In genomic region chr11:103248837-103249236, GRCm38 (mm10) we compare ENCODE assay signal across 23 mouse cellular contexts. TPM values are rescaled to one million over a fixed set of nuclear protein-coding genes. Genes with fewer than 3 reads are reported as not detected.
A peak's percentile ranks its signal among the peaks of the same experiment; 100 is the strongest.
DNase-seq lines count a peak whose midpoint lies in the region; ATAC-seq and TF ChIP-seq lines count a peak whose summit lies in the region.
"Had no signal": no experiment of that assay in that cellular context is flagged by ENCODE, and none has a peak within 500 bp of the region (broad histone marks: within the 10 kb centered on the region; RNA-seq: fewer than 3 reads in every experiment).

No protein-coding gene starts in this region.

- WGBS in liver, embryonic 15.5 days (ENCODE audit: insufficient replicate concordance), result 45% methylated on average over 5 of the region's 5 CpGs
- 31% methylated on average over 5 of the region's 5 CpGs for WGBS in macrophage (ENCODE audit: missing documents)
- WGBS in forebrain, embryonic 13.5 days, result 58% methylated on average over 5 of the region's 5 CpGs
- WGBS in intestine, postnatal 0 days, result 72% methylated on average over 5 of the region's 5 CpGs

- 0 out of 2 replicates have a peak overlapping the region, but pooled peaks have one; percentile 1 for H3K27ac ChIP-seq in liver, embryonic 15.5 days (replicated peaks)
- peak overlapping the region; percentile 71 for H3K27ac ChIP-seq in CH12.LX (ENCODE audit: insufficient read depth, low read depth)
- peak overlapping the region; percentile 69 for H3K27ac ChIP-seq in brown adipose tissue, adult 24 weeks (replicated peaks; ENCODE audit: low read depth, low read length)
- H3K27ac ChIP-seq in macrophage, result peak overlapping the region; percentile 93
- no peak overlapping the region for H3K27ac ChIP-seq in forebrain, embryonic 13.5 days
- H3K27ac ChIP-seq in intestine, postnatal 0 days (ENCODE audit: low read depth, low read length), result no peak overlapping the region
- H3K27ac ChIP-seq: heart, embryonic 10.5 days had no signal

- ATAC-seq in liver, embryonic 15.5 days (ENCODE audit: insufficient read depth), result no peak
- ATAC-seq in forebrain, embryonic 13.5 days, result no peak
- no peak for ATAC-seq in intestine, postnatal 0 days
- ATAC-seq: activated CD4-positive, CD25-positive, alpha-beta regulatory T cell, adult 4 months; forebrain, embryonic 14.5 days; midbrain, embryonic 16.5 days had no signal

- peaks cover 28% of the 10 kb centered on the region for H3K4me1 ChIP-seq in liver, embryonic 15.5 days (replicated peaks)
- H3K4me1 ChIP-seq in CH12.LX (ENCODE audit: control insufficient read depth in 1 of 2, insufficient read depth in 2 of 2), result peaks cover 36 to 87% of the 10 kb centered on the region in 2 experiments
- H3K4me1 ChIP-seq in brown adipose tissue, adult 24 weeks (ENCODE audit: control insufficient read depth, insufficient read depth, insufficient read length, low read length), result peaks cover 33% of the 10 kb centered on the region
- peaks cover 37% of the 10 kb centered on the region for H3K4me1 ChIP-seq in forebrain, embryonic 13.5 days
- peaks cover 6% of the 10 kb centered on the region for H3K4me1 ChIP-seq in intestine, postnatal 0 days (replicated peaks; ENCODE audit: control insufficient read depth, insufficient read depth, low read length)

- TF ChIP-seq POLR2A in CH12.LX (IDR thresholded peaks at IDR 0.05; ENCODE audit: low read depth, low read length), result 0 out of 2 replicates have a peak, but pooled peaks have one; percentile 6

- H3K4me3 ChIP-seq in liver, embryonic 15.5 days (replicated peaks), result no peak overlapping the region
- no peak overlapping the region for H3K4me3 ChIP-seq in CH12.LX (replicated peaks in 1 of 3; ENCODE audit: low read depth in 2 of 3, low read length in 2 of 3, poor library complexity in 1 of 3)
- no peak overlapping the region for H3K4me3 ChIP-seq in brown adipose tissue, adult 24 weeks (ENCODE audit: insufficient read depth, low read depth, low read length)
- no peak overlapping the region for H3K4me3 ChIP-seq in macrophage (ENCODE audit: inconsistent target)
- H3K4me3 ChIP-seq in forebrain, embryonic 13.5 days, result no peak overlapping the region
- no peak overlapping the region for H3K4me3 ChIP-seq in intestine, postnatal 0 days (ENCODE audit: low read depth, low read length)
- H3K4me3 ChIP-seq: heart, embryonic 10.5 days; hindbrain, embryonic 10.5 days had no signal

- TF ChIP-seq CTCF in CH12.LX (conservative IDR thresholded peaks at IDR 0.05 in 1 of 2, IDR thresholded peaks at IDR 0.05 in 1 of 2; ENCODE audit: low read depth in 2 of 2, low read length in 2 of 2), result no peak
- TF ChIP-seq CTCF in intestine, postnatal 0 days (IDR thresholded peaks at IDR 0.05; ENCODE audit: low read depth), result no peak

- TF ChIP-seq RAD21 in CH12.LX (IDR thresholded peaks at IDR 0.05; ENCODE audit: low read depth, low read length), result no peak

- TF ChIP-seq EP300 in CH12.LX (IDR thresholded peaks at IDR 0.05; ENCODE audit: low read length), result 0 out of 2 replicates have a peak, but pooled peaks have one; percentile 0

- no peak overlapping the region for H3K9ac ChIP-seq in liver, embryonic 15.5 days
- peak overlapping the region; percentile 54 for H3K9ac ChIP-seq in CH12.LX (ENCODE audit: insufficient read depth, low read depth)
- no peak overlapping the region for H3K9ac ChIP-seq in forebrain, embryonic 13.5 days
- no peak overlapping the region for H3K9ac ChIP-seq in intestine, postnatal 0 days (ENCODE audit: low read depth, low read length)

- DNase-seq in liver (no peak), CH12.LX (ENCODE audit: extremely low read depth) (peak; percentile 50)
- DNase-seq: adrenal gland, postnatal 25 days; cerebellum, postnatal 14 days; kidney, adult 9 months; kidney, postnatal 4 days; layer of hippocampus, postnatal 36 days; right cerebral cortex, postnatal 14 days had no signal

- H3K79me2 ChIP-seq in CH12.LX (replicated peaks; ENCODE audit: control insufficient read depth, extremely low read depth, insufficient read depth, poor library complexity, severe bottlenecking) (peaks cover 21% of the 10 kb centered on the region), macrophage (ENCODE audit: inconsistent target) (peaks cover 89% of the 10 kb centered on the region)

- H3K9me3 ChIP-seq in liver, embryonic 15.5 days (replicated peaks), result no peaks in the 10 kb centered on the region
- no peaks in the 10 kb centered on the region for H3K9me3 ChIP-seq in CH12.LX (replicated peaks; ENCODE audit: low read length)
- no peaks in the 10 kb centered on the region for H3K9me3 ChIP-seq in forebrain, embryonic 13.5 days (replicated peaks)
- no peaks in the 10 kb centered on the region for H3K9me3 ChIP-seq in intestine, postnatal 0 days (ENCODE audit: control insufficient read depth)
- H3K9me3 ChIP-seq: heart, embryonic 10.5 days; hindbrain, embryonic 10.5 days; megakaryocyte, embryonic 14.5 days had no signal

- no peaks in the 10 kb centered on the region for H3K36me3 ChIP-seq in liver, embryonic 15.5 days (replicated peaks)
- H3K36me3 ChIP-seq in CH12.LX (replicated peaks in 1 of 2; ENCODE audit: control insufficient read depth in 1 of 2, insufficient read depth in 1 of 2, low read length in 1 of 2) (peaks cover 2 to 31% of the 10 kb centered on the region in 2 experiments), macrophage (ENCODE audit: inconsistent target) (0 out of 2 replicates have a peak, but pooled peaks cover 4% of the 10 kb centered on the region)
- H3K36me3 ChIP-seq in forebrain, embryonic 13.5 days (ENCODE audit: poor library complexity, severe bottlenecking), result no peaks in the 10 kb centered on the region
- H3K36me3 ChIP-seq in intestine, postnatal 0 days (ENCODE audit: control insufficient read depth, insufficient read depth), result no peaks in the 10 kb centered on the region
- H3K36me3 ChIP-seq: heart, embryonic 10.5 days; hindbrain, embryonic 10.5 days had no signal

- no peak overlapping the region for H3K4me2 ChIP-seq in liver, embryonic 15.5 days
- H3K4me2 ChIP-seq in CH12.LX (ENCODE audit: insufficient read depth, low read depth, poor library complexity, severe bottlenecking), result peak overlapping the region; percentile 79
- no peak overlapping the region for H3K4me2 ChIP-seq in forebrain, embryonic 13.5 days
- H3K4me2 ChIP-seq in intestine, postnatal 0 days (replicated peaks; ENCODE audit: low read depth), result no peak overlapping the region

- no peaks in the 10 kb centered on the region for H3K27me3 ChIP-seq in liver, embryonic 15.5 days
- H3K27me3 ChIP-seq in CH12.LX (replicated peaks), result no peaks in the 10 kb centered on the region
- no peaks in the 10 kb centered on the region for H3K27me3 ChIP-seq in forebrain, embryonic 13.5 days
- no peaks in the 10 kb centered on the region for H3K27me3 ChIP-seq in intestine, postnatal 0 days (replicated peaks; ENCODE audit: control insufficient read depth, insufficient read depth, low read length)
- H3K27me3 ChIP-seq: megakaryocyte, embryonic 14.5 days had no signal

- in situ Hi-C loops in CH12.LX (cut with MboI; ENCODE audit: low pct_ligation_motif_present, low pct_unique_long_range_greater_than_20kb, low sequenced_read_pairs), result no loop called here

- dilution Hi-C loops in CH12.LX (cut with MboI; ENCODE audit: extremely low pct_ligation_motif_present, extremely low pct_unique_long_range_greater_than_20kb, low sequenced_read_pairs), result no loop called here

TF ChIP-seq in CH12.LX, 34 proteins besides CTCF, POLR2A, EP300 and RAD21 (continues in another document):
- TF ChIP-seq GABPA (IDR thresholded peaks at IDR 0.05; ENCODE audit: insufficient replicate concordance, low read depth, low read length), result no peak
- no peak for TF ChIP-seq TBP (conservative IDR thresholded peaks at IDR 0.05; ENCODE audit: low read depth, low read length)

RNA-seq across cellular contexts. Expression of gene Map3k14, which starts 18.4 kb away (rescaled TPM):
- 0.47 and 0.77 TPM in 2 replicates for polyA plus RNA-seq in liver, embryonic 15.5 days (2015; fragmentation: Nextera tagmentation; extraction: Ambion mirVana)
- total RNA-seq in CH12.LX (2012; rRNA removed) (9.9 TPM in 2 replicates), CH12.LX (2014; rRNA removed) (4.2 and 4.5 TPM in 2 replicates)
- polyA plus RNA-seq in CH12.LX (2012; ENCODE audit: insufficient read length, low read depth) (9.0 and 11.2 TPM in 2 replicates), macrophage (2018) (9.0 to 14.1 TPM (median 9.9 TPM) in 3 replicates)
- polyA plus RNA-seq in brown adipose tissue, adult 24 weeks (2012; ENCODE audit: insufficient read depth, insufficient read length, missing spikeins), result 1.5 and 3.8 TPM in 2 replicates
- 100 to 1,000 TPM in 5 of 26 experiments, 10 to 100 TPM in 21; 16.7 to 137 (median 78.1) TPM for total RNA-seq in macrophage (2018; cell fraction: chromatin; rRNA removed)
- 10 to 100 TPM in 23 of 26 experiments, 1 to 10 TPM in 3; 7.8 to 23.6 (median 14.8) TPM for total RNA-seq in macrophage (2018; cell fraction: cytosol; rRNA removed)
- 10 to 100 TPM in 25 of 26 experiments, 1 to 10 TPM in 1; 9.3 to 75.6 (median 42.6) TPM for total RNA-seq in macrophage (2018; cell fraction: nucleus; rRNA removed)
- polyA plus RNA-seq in forebrain, embryonic 13.5 days (2015; fragmentation: Nextera tagmentation; extraction: Ambion mirVana), result 2.8 and 4.5 TPM in 2 replicates
- polyA plus RNA-seq in intestine, postnatal 0 days (2015; fragmentation: Nextera tagmentation; extraction: Ambion mirVana), result 1.6 TPM in 2 replicates

RNA-seq across cellular contexts. Expression of gene Spata32, which starts 30.6 kb away (rescaled TPM):
- polyA plus RNA-seq in liver, embryonic 15.5 days (2015; fragmentation: Nextera tagmentation; extraction: Ambion mirVana), result not detected in 2 replicates
- not detected in 2 replicates for total RNA-seq in CH12.LX (2012; rRNA removed)
- total RNA-seq in CH12.LX (2014; rRNA removed), result not detected in 2 replicates
- polyA plus RNA-seq in CH12.LX (2012; ENCODE audit: insufficient read length, low read depth), result not detected in 2 replicates
- polyA plus RNA-seq in brown adipose tissue, adult 24 weeks (2012; ENCODE audit: insufficient read depth, insufficient read length, missing spikeins), result not detected in 2 replicates
- total RNA-seq in macrophage (2018; cell fraction: chromatin; rRNA removed), result not detected
- not detected for total RNA-seq in macrophage (2018; cell fraction: cytosol; rRNA removed)
- total RNA-seq in macrophage (2018; cell fraction: nucleus; rRNA removed), result not detected
- not detected in 3 replicates for polyA plus RNA-seq in macrophage (2018)
- polyA plus RNA-seq in forebrain, embryonic 13.5 days (2015; fragmentation: Nextera tagmentation; extraction: Ambion mirVana), result not detected in 2 replicates
- not detected in 2 replicates for polyA plus RNA-seq in intestine, postnatal 0 days (2015; fragmentation: Nextera tagmentation; extraction: Ambion mirVana)
- total RNA-seq: adrenal gland, postnatal 25 days; gastrocnemius, adult 8-10 months had no signal
- polyA plus RNA-seq: activated CD4-positive, CD25-positive, alpha-beta regulatory T cell, adult 4 months; embryonic facial prominence, embryonic 11.5 days; forebrain, embryonic 14.5 days; heart, embryonic 10.5 days; hindbrain, embryonic 10.5 days; limb, embryonic 11.5 days; neural tube, embryonic 11.5 days had no signal

RNA-seq across cellular contexts. Expression of gene 1700023F06Rik, which starts 40.5 kb away (rescaled TPM):
- polyA plus RNA-seq in liver, embryonic 15.5 days (2015; fragmentation: Nextera tagmentation; extraction: Ambion mirVana), result 0.08 TPM in 1 of 2 replicates, not detected in the other
- total RNA-seq in CH12.LX (2012; rRNA removed) (not detected in 2 replicates), CH12.LX (2014; rRNA removed) (not detected in 2 replicates)
- polyA plus RNA-seq in CH12.LX (2012; ENCODE audit: insufficient read length, low read depth) (not detected in 2 replicates), macrophage (2018) (not detected in 3 replicates)
- not detected in 2 replicates for polyA plus RNA-seq in brown adipose tissue, adult 24 weeks (2012; ENCODE audit: insufficient read depth, insufficient read length, missing spikeins)
- total RNA-seq in macrophage (2018; cell fraction: chromatin; rRNA removed), result not detected
- total RNA-seq in macrophage (2018; cell fraction: cytosol; rRNA removed), result not detected
- not detected for total RNA-seq in macrophage (2018; cell fraction: nucleus; rRNA removed)
- polyA plus RNA-seq in forebrain, embryonic 13.5 days (2015; fragmentation: Nextera tagmentation; extraction: Ambion mirVana), result 0.37 and 0.54 TPM in 2 replicates
- polyA plus RNA-seq in intestine, postnatal 0 days (2015; fragmentation: Nextera tagmentation; extraction: Ambion mirVana), result 0.35 and 0.77 TPM in 2 replicates
- total RNA-seq: adrenal gland, postnatal 25 days; gastrocnemius, adult 8-10 months had no signal
- polyA plus RNA-seq: activated CD4-positive, CD25-positive, alpha-beta regulatory T cell, adult 4 months; neural tube, embryonic 11.5 days had no signal

Comparison
In these comparisons a context has a peak if more than half of its experiments do, and no peak if none do; other contexts are left out.
1. H3K27ac ChIP-seq: peak in liver, embryonic 15.5 days (single experiment), CH12.LX (single experiment), brown adipose tissue, adult 24 weeks (single experiment) and macrophage (single experiment); none in forebrain, embryonic 13.5 days (single experiment) and intestine, postnatal 0 days (single experiment).